Mouse (Mus musculus): ENCODE results near the gene Cxcl5. TPM values are rescaled to one million over a fixed set of nuclear protein-coding genes. Genes with fewer than 3 reads are reported as not detected.
"Not testable (repeated sequence)": the region's sequence is repeated elsewhere in the genome, so short reads cannot be mapped to it uniquely, and the experiment has no call there.

The Cxcl5 gene
- polyA plus RNA-seq, 1 experiment from 2014 or later = 0.10 TPM

DNA sequence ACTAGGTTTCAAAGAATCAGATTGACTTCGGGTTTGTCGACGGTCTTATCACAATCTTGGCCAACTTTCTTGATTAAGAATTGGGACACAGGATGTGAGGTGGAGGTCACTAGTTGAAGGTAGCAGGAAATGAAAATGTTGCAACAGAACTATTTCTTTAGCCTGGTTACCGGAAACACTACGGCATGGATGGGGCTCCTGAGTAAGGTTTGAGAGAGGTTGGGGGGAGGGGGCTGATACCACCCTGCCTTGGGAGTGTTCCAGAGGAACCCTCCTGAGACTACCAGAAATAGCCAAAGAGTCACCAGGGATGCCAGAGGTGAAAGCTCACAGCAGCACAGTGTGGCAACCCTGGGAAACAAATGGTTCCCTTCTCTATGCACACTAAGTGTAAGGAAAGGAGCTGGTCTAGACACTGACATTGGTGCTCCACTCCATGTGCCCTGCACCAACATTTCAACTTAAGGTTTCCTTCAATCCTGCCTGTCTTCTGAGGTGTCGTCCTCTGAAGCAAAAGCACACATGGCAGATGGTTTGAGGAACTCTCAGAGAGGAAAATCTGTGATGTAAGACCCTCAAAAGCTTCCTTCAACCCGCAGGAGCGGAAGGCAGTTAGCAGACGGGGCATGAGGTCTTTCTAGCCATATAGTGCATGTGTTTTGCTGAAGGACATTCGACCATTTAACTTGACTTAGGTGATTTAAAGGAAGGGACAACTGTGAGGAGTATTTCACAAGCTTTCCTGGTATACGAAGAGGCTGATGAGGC is 30.3 kb downstream of the Cxcl5 start:
- no peak overlapping the region for H3K9ac ChIP-seq (ENCODE audit: low read length)
- H3K36me3 ChIP-seq (ENCODE audit: control insufficient read depth, insufficient read depth, low read length) = no peaks in the 10 kb centered on the region
- no peak for ATAC-seq (ENCODE audit: low FRiP score, low TSS enrichment)
- H3K4me2 ChIP-seq (replicated peaks; ENCODE audit: low read depth) = no peak overlapping the region
- H3K9me3 ChIP-seq (ENCODE audit: control insufficient read depth, low read length) = no peaks in the 10 kb centered on the region
- DNase-seq (ENCODE audit: low spot score) = no peak
- H3K4me3 ChIP-seq (ENCODE audit: low read depth, low read length) = no peak overlapping the region
- TF ChIP-seq CTCF (IDR thresholded peaks at IDR 0.05; ENCODE audit: low read depth) (no peak), EP300 (optimal IDR thresholded peaks at IDR 0.05) (no peak)
- H3K4me1 ChIP-seq (replicated peaks; ENCODE audit: control insufficient read depth, insufficient read depth) = no peaks in the 10 kb centered on the region
- no peaks in the 10 kb centered on the region for H3K27me3 ChIP-seq (ENCODE audit: control insufficient read depth, insufficient read depth, low read length)
- 70% methylated on average over 11 of the region's 11 CpGs for WGBS
- H3K27ac ChIP-seq (replicated peaks) = no peak overlapping the region

DNA sequence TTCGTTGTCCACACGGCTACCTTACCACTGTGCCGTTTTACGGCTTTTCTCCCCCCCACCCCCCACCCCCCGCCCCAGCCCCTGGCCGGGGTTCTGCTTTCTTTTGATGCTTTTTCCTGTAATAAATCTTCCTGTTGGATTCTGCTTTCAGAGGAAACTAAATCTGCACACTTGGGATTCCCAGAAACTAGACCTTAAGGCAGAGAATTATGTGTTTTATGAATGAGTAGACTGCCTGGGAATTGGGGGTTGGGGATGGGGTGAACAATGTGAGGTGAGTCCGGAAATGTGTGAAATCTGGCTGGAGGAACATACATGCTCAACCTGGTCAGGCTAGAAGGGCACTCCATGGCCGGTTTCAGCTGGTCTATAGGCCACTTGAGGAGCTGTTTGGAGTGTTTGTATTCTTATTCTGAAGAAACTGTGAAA is 30.9 kb downstream of the Cxcl5 start:
- WGBS = 51% methylated on average over 8 of the region's 8 CpGs
- no peak for TF ChIP-seq CTCF (IDR thresholded peaks at IDR 0.05; ENCODE audit: low read depth)
- no peak for TF ChIP-seq EP300 (optimal IDR thresholded peaks at IDR 0.05)
- Histone ChIP-seq H3K4me2 (replicated peaks; ENCODE audit: low read depth) (no peak overlapping the region), H3K9ac (ENCODE audit: low read length) (no peak overlapping the region), H3K4me1 (replicated peaks; ENCODE audit: control insufficient read depth, insufficient read depth) (no peaks in the 10 kb centered on the region), H3K27ac (replicated peaks) (no peak overlapping the region), H3K36me3 (ENCODE audit: control insufficient read depth, insufficient read depth, low read length) (no peaks in the 10 kb centered on the region), H3K4me3 (ENCODE audit: low read depth, low read length) (no peak overlapping the region), H3K27me3 (ENCODE audit: control insufficient read depth, insufficient read depth, low read length) (no peaks in the 10 kb centered on the region), H3K9me3 (ENCODE audit: control insufficient read depth, low read length) (no peaks in the 10 kb centered on the region)
- DNase-seq (ENCODE audit: low spot score) (no peak), ATAC-seq (ENCODE audit: low FRiP score, low TSS enrichment) (no peak)

DNA sequence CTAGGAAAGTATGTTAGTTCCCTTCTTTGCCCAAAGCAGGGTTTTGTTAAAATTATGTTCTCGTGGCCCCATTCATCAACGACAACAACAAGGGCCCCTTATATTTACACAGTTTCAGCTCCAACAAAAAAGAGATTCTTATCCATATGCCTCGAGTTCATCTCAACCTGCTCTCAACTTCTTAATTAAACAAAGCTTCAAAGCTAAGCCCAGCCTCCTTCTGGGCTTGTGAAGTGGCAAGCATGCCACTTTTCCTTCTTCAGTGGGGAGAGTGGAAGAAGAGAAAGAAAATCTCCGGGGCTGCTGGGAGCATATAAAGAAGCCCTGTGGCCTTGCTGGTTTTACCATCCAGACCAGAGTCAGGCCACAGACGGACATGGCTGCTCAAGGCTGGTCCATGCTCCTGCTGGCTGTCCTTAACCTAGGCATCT is 35.0 kb downstream of the Cxcl5 start, which contains the start of gene Cxcl15:
Gene Cxcl15 (plus strand): TSS at position 340 of the 431 bp plus-strand sequence.
- TF ChIP-seq EP300 (optimal IDR thresholded peaks at IDR 0.05) (no peak), CTCF (IDR thresholded peaks at IDR 0.05; ENCODE audit: low read depth) (no peak)
- no peak within 1 kb of the TSS for H3K9ac ChIP-seq (ENCODE audit: low read length)
- no peaks in the 10 kb centered on the region for H3K36me3 ChIP-seq (ENCODE audit: control insufficient read depth, insufficient read depth, low read length)
- ATAC-seq (ENCODE audit: low FRiP score, low TSS enrichment) = no peak
- 35% methylated on average over 5 of the region's 5 CpGs for WGBS
- H3K27me3 ChIP-seq (ENCODE audit: control insufficient read depth, insufficient read depth, low read length) = no peaks in the 10 kb centered on the region
- H3K4me3 ChIP-seq (ENCODE audit: low read depth, low read length) = no peak within 1 kb of the TSS
- DNase-seq (ENCODE audit: low spot score) = peak; percentile 18
- no peaks in the 10 kb centered on the region for H3K9me3 ChIP-seq (ENCODE audit: control insufficient read depth, low read length)
- no peak within 1 kb of the TSS for H3K4me2 ChIP-seq (replicated peaks; ENCODE audit: low read depth)
- H3K4me1 ChIP-seq (replicated peaks; ENCODE audit: control insufficient read depth, insufficient read depth) = no peaks in the 10 kb centered on the region
- no peak within 1 kb of the TSS for H3K27ac ChIP-seq (replicated peaks)

- not testable (repeated sequence) for H3K36me3 ChIP-seq (ENCODE audit: control insufficient read depth, insufficient read depth, low read length); H3K9ac ChIP-seq (ENCODE audit: low read length); DNase-seq (ENCODE audit: low spot score); ATAC-seq (ENCODE audit: low FRiP score, low TSS enrichment); H3K27ac ChIP-seq (replicated peaks); H3K4me1 ChIP-seq (replicated peaks; ENCODE audit: control insufficient read depth, insufficient read depth); H3K27me3 ChIP-seq (ENCODE audit: control insufficient read depth, insufficient read depth, low read length); H3K4me2 ChIP-seq (replicated peaks; ENCODE audit: low read depth); H3K9me3 ChIP-seq (ENCODE audit: control insufficient read depth, low read length); H3K4me3 ChIP-seq (ENCODE audit: low read depth, low read length)
- WGBS = 86% methylated on average over 2 of the region's 2 CpGs
Observed at GRCm38 (mm10) chr5:90795392-90795791, 36.2 kb downstream of the Cxcl5 start.

- Histone ChIP-seq H3K9ac (ENCODE audit: low read length) (no peak overlapping the region), H3K27me3 (ENCODE audit: control insufficient read depth, insufficient read depth, low read length) (no peaks in the 10 kb centered on the region), H3K36me3 (ENCODE audit: control insufficient read depth, insufficient read depth, low read length) (no peaks in the 10 kb centered on the region), H3K9me3 (ENCODE audit: control insufficient read depth, low read length) (no peaks in the 10 kb centered on the region), H3K4me3 (ENCODE audit: low read depth, low read length) (no peak overlapping the region), H3K27ac (replicated peaks) (no peak overlapping the region), H3K4me1 (replicated peaks; ENCODE audit: control insufficient read depth, insufficient read depth) (no peaks in the 10 kb centered on the region), H3K4me2 (replicated peaks; ENCODE audit: low read depth) (no peak overlapping the region)
- no peak for DNase-seq (ENCODE audit: low spot score)
- TF ChIP-seq EP300 (optimal IDR thresholded peaks at IDR 0.05) (no peak), CTCF (IDR thresholded peaks at IDR 0.05; ENCODE audit: low read depth) (no peak)
- ATAC-seq (ENCODE audit: low FRiP score, low TSS enrichment) = no peak
Observed at GRCm38 (mm10) chr5:90804574-90804973, 45.4 kb downstream of the Cxcl5 start.

DNA sequence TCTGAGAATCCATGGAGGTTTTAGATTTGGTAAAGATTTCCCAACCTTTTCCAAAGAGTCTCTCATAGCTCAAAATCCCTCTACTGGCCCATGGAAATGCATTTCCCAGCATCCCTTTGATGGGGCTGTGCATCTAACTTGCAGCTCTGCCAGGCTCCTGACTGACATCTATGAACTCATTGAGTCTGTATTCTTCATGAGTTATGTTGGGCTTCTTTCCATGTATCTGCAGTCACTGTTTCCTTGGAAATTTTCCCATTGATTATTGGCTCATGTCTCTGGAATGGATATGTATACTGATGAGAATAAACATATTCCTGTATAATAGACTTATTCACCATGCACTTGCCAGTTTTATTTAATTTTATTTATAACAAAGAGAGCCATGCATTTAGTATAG is 46.9 kb downstream of the Cxcl5 start:
- Histone ChIP-seq H3K27me3 (ENCODE audit: control insufficient read depth, insufficient read depth, low read length) (no peaks in the 10 kb centered on the region), H3K9me3 (ENCODE audit: control insufficient read depth, low read length) (no peaks in the 10 kb centered on the region), H3K4me2 (replicated peaks; ENCODE audit: low read depth) (no peak overlapping the region), H3K27ac (replicated peaks) (no peak overlapping the region), H3K4me3 (ENCODE audit: low read depth, low read length) (no peak overlapping the region), H3K36me3 (ENCODE audit: control insufficient read depth, insufficient read depth, low read length) (no peaks in the 10 kb centered on the region), H3K9ac (ENCODE audit: low read length) (no peak overlapping the region), H3K4me1 (replicated peaks; ENCODE audit: control insufficient read depth, insufficient read depth) (no peaks in the 10 kb centered on the region)
- TF ChIP-seq EP300 (optimal IDR thresholded peaks at IDR 0.05) = no peak
- peak; percentile 10; the same call in 1 of the 2 replicates for TF ChIP-seq CTCF (IDR thresholded peaks at IDR 0.05; ENCODE audit: low read depth)
- DNase-seq (ENCODE audit: low spot score) = no peak
- ATAC-seq (ENCODE audit: low FRiP score, low TSS enrichment) = no peak
